Mouse (Mus musculus): ENCODE measurements around the gene Lce3e.
A peak's percentile ranks its signal among the peaks of the same experiment; 100 is the strongest.

The Lce3e gene

GRCm38 (mm10) chr3:92966761-92967160, at the start of gene Lce3e:
Gene Lce3e, plus strand, starts transcription at chr3:92967061.
- DNase-seq (ENCODE audit: low spot score): no peak

GRCm38 (mm10) chr3:92920364-92920763, 46.5 kb upstream of the Lce3e start:
- DNase-seq (ENCODE audit: low spot score): peak; percentile 8

GRCm38 (mm10) chr3:92926130-92926529, 40.7 kb upstream of the Lce3e start, which contains the start of gene Lce3a:
Gene Lce3a, minus strand, starts transcription at chr3:92926230.
- DNase-seq (ENCODE audit: low spot score): no peak

GRCm38 (mm10) chr3:92932679-92933078, 34.2 kb upstream of the Lce3e start, which contains the start of gene Lce3b:
Gene Lce3b, plus strand, starts transcription at chr3:92932979.
- no peak for DNase-seq (ENCODE audit: low spot score)

- no peak for DNase-seq (ENCODE audit: low spot score)
These were observed 22.7 kb upstream of the Lce3e start, which contains the start of gene Lce3c for GRCm38 (mm10) chr3:92944186-92944585. Gene Lce3c, plus strand, starts transcription at chr3:92944486.

GRCm38 (mm10) chr3:92957090-92957489, 9.8 kb upstream of the Lce3e start, which contains the start of gene Lce3d:
Gene Lce3d, plus strand, starts transcription at chr3:92957390.
- DNase-seq (ENCODE audit: low spot score): no peak

GRCm38 (mm10) chr3:92978484-92978883, 11.6 kb downstream of the Lce3e start:
- DNase-seq (ENCODE audit: low spot score): no peak

GRCm38 (mm10) chr3:92991926-92992325, 25.1 kb downstream of the Lce3e start, which contains the start of gene Lce3f:
Gene Lce3f, plus strand, starts transcription at chr3:92992226.
- DNase-seq (ENCODE audit: low spot score): no peak

GRCm38 (mm10) chr3:92998691-92999090, 31.8 kb downstream of the Lce3e start:
- DNase-seq (ENCODE audit: low spot score): peak; percentile 64

- no peak for DNase-seq (ENCODE audit: low spot score)
These were observed 33.8 kb downstream of the Lce3e start for GRCm38 (mm10) chr3:93000621-93001020.

- DNase-seq (ENCODE audit: low spot score): no peak
These were observed 36.0 kb downstream of the Lce3e start for GRCm38 (mm10) chr3:93002843-93003242.

GRCm38 (mm10) chr3:93014378-93014801, 47.5 kb downstream of the Lce3e start:
- peak; percentile 61 for DNase-seq (ENCODE audit: low spot score)

GRCm38 (mm10) chr3:93014871-93015270, 48.0 kb downstream of the Lce3e start:
- no peak for DNase-seq (ENCODE audit: low spot score)

GRCm38 (mm10) chr3:93015460-93016104, 48.7 kb downstream of the Lce3e start, which contains the start of gene Crct1:
Gene Crct1, minus strand, starts transcription at chr3:93015687.
- no peak for DNase-seq (ENCODE audit: low spot score)

All from ovary, postnatal 36 days (tissue).